Mouse (Mus musculus): Measurements from ENCODE around the gene Klf17. TPM values are rescaled to one million over a fixed set of nuclear protein-coding genes. Genes with fewer than 3 reads are reported as not detected.

Gene Klf17
- polyA plus RNA-seq, 1 experiment from 2014 or later = not detected

DNA sequence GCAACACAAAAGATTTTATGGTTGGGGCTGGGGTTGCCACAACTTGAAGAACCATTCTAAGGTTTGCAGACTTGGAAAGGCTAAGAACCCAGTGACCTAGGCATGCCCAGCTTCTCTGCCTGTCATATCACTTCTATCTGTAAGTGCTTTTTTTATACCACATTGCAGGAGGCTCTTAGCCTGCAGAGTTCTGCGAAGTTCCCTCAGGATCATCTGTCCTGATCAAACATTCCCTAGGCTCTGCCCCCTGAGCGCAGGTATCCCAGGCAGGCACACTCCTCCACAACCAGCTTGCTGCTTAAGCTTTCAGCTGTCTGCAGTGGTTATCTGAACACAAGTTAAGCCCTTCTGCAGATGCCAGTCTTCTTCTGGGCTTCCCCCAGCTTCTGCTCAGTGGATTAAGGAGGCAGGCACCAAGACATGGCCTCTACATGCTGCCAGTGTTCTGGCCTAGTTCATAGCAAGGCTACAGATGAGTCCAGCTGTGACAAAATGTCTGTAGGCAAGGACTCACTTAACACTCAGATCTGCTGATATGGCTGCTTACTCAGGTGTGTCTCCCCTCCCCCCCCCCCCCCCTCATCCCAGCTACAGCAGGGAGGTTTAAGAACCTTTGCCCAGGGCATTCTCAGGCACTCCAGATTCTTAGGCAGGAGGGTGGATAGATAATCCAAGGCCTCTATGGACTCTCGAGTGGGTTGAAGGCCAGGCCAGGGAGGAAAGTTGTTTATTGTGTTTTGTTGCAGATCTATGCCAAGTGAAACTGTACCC lies 56.5 kb downstream of the Klf17 start:
- Histone ChIP-seq H3K27ac (replicated peaks; ENCODE audit: low read depth, low read length) (no peak overlapping the region), H3K27me3 (ENCODE audit: control insufficient read depth, insufficient read depth, low read length) (no peaks in the 10 kb centered on the region), H3K4me2 (ENCODE audit: low read length) (no peak overlapping the region), H3K4me1 (ENCODE audit: control insufficient read depth, insufficient read depth, low read length) (no peaks in the 10 kb centered on the region), H3K9me3 (ENCODE audit: control insufficient read depth, low read length) (no peaks in the 10 kb centered on the region), H3K36me3 (ENCODE audit: control insufficient read depth, insufficient read depth, low read length) (no peaks in the 10 kb centered on the region), H3K4me3 (replicated peaks; ENCODE audit: low read depth, low read length) (no peak overlapping the region), H3K9ac (replicated peaks; ENCODE audit: low read length) (no peak overlapping the region)
- no peak for ATAC-seq (ENCODE audit: low FRiP score, low TSS enrichment)
- 77% methylated on average over 3 of the region's 3 CpGs for WGBS
- no peak for DNase-seq

Other genes starting within 250 kb of the Klf17 start
- 267 and 284 TPM in 2 replicates for gene Eri3, start 215.3 kb downstream of the Klf17 start, polyA plus RNA-seq (2014; fragmentation: Nextera tagmentation; extraction: Ambion mirVana)
- gene Dmap1, start 83.4 kb downstream of the Klf17 start, polyA plus RNA-seq (2014; fragmentation: Nextera tagmentation; extraction: Ambion mirVana) = 86.6 and 91.5 TPM in 2 replicates
- gene Gm12845, start 41.2 kb downstream of the Klf17 start, polyA plus RNA-seq (2014; fragmentation: Nextera tagmentation; extraction: Ambion mirVana) = not detected in 2 replicates
- gene Slc6a9, start 68.9 kb upstream of the Klf17 start, polyA plus RNA-seq (2014; fragmentation: Nextera tagmentation; extraction: Ambion mirVana) = 18.4 and 26.4 TPM in 2 replicates
- 3.0 TPM in 2 replicates for gene Ccdc24, start 106.9 kb upstream of the Klf17 start, polyA plus RNA-seq (2014; fragmentation: Nextera tagmentation; extraction: Ambion mirVana)
- gene B4galt2, start 117.8 kb upstream of the Klf17 start, polyA plus RNA-seq (2014; fragmentation: Nextera tagmentation; extraction: Ambion mirVana) = 78.1 and 94.2 TPM in 2 replicates
- 528 and 640 TPM in 2 replicates for gene Atp6v0b, start 121.7 kb upstream of the Klf17 start, polyA plus RNA-seq (2014; fragmentation: Nextera tagmentation; extraction: Ambion mirVana)
- gene Dph2, start 126.4 kb upstream of the Klf17 start, polyA plus RNA-seq (2014; fragmentation: Nextera tagmentation; extraction: Ambion mirVana) = 20.6 and 26.1 TPM in 2 replicates
- gene Ipo13, start 149.4 kb upstream of the Klf17 start, polyA plus RNA-seq (2014; fragmentation: Nextera tagmentation; extraction: Ambion mirVana) = 56.0 and 62.7 TPM in 2 replicates
- gene Artn, start 164.1 kb upstream of the Klf17 start, polyA plus RNA-seq (2014; fragmentation: Nextera tagmentation; extraction: Ambion mirVana) = 0.50 and 0.66 TPM in 2 replicates